Mouse (Mus musculus) embryo, embryonic 10 days (tissue): Measurements from ENCODE around the gene Tbc1d10b.
"Not testable (repeated sequence)": the region's sequence is repeated elsewhere in the genome, so short reads cannot be mapped to it uniquely, and the experiment has no call there.

ENCODE experiments used
- DNase-seq: peaks from one replicate; pipeline ENCODE4 v3.0.0-alpha.2; 2015; ENCODE audit warnings: low spot score

The Tbc1d10b gene

DNA sequence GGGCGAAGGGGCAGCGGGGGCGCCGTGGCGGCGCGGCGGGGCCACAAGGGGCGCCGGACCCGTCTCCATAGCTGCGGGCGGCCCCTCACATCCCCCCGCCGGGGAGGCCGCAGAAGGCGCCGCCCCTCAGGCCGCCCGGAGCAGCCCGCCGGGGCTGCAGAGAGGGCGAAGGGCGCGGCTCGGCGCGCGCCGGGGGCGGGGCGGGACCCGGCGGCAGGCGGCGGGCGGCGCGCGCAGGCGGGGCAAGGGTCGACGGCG, at the start of gene Tbc1d10b:
TSS of gene Tbc1d10b (minus strand) at position 174 of the 258 bp plus-strand sequence.
- DNase-seq = no peak

DNA sequence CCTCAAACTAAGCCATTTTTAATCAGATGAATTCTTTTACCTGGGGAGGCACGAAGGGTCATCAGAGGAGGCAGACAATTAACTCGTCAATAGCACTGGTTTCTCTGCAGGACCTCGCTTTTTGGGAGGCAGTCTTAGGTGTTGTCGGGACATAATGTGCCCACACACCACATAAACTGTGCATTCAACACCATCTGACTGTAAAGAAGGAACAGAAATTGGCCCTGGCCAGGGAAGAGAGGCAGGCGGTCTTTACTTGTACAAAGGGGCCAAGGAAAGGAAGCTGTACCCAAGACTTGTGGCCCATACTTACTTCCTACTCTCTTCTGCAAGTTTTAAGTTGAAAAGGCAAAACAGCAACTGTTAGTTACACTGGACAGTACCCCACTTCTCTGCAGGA, 48.2 kb upstream of the Tbc1d10b start:
- no peak for DNase-seq

DNA sequence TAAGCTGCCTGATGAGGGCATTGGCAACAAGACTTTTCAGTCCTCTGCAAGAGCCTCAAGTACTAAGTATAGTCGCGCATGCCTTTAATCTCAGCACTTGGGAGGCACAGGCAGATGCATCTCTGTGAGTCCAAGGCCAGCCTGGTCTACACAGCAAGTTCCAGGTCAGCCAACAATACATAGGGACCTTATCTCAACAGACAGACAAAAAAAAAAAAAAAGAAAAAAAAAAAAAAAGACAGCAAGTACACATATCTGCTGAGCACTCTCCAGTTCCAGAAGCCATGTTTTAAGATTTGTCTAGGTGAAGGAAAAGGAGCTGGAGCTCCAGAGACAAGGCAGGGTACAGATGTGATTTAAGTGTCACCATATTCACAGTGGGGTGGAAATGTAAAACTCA, 47.7 kb upstream of the Tbc1d10b start:
- DNase-seq = no peak

DNA sequence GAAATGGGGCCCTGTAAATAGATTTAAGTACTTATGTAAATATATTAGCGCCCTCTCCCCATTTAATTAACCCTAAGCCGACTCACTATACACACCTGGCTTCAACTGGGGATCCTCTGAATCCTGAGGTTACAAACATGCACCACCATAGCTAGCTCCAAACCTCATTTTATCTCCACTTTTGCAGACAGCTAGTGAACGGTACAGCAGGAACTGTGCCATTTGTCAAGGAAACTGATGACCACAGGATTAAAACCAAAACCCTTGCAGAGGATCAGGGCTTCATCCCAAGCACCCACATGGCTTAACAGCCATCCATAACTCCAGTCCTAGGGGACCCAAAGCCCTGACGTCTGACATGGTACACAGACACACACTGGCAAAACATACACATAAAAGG, 46.7 kb upstream of the Tbc1d10b start:
- no peak for DNase-seq

DNA sequence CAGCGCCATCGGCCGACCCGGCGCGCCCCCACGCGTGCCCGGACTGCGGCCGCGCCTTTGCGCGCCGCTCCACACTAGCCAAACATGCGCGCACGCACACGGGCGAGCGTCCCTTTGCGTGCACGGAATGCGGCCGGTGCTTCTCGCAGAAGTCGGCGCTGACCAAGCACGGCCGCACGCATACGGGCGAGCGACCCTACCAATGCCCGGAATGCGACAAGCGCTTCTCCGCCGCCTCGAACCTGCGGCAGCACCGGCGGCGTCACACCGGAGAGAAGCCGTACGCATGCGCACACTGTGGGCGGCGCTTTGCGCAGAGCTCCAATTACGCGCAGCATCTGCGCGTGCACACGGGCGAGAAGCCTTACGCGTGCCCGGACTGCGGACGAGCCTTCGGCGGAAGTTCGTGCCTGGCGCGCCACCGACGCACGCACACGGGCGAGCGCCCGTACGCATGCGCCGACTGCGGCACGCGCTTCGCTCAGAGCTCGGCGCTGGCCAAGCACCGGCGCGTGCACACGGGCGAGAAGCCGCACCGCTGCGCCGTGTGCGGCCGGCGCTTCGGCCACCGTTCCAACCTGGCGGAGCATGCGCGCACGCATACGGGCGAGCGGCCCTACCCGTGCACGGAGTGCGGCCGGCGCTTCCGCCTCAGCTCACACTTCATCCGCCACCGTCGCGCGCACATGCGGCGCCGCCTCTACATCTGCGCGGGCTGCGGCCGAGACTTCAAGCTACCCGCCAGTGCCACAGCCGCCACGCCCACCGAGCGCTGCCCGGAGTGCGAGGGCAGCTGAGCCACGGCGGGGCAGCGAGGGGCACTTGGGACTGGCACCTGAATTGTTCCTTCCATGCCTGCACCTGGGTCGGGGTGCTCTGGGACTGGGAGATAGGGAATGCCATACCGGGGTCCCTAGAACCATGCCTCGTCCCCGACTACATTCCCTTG, 45.8 kb upstream of the Tbc1d10b start:
- peak; percentile 99 for DNase-seq

DNA sequence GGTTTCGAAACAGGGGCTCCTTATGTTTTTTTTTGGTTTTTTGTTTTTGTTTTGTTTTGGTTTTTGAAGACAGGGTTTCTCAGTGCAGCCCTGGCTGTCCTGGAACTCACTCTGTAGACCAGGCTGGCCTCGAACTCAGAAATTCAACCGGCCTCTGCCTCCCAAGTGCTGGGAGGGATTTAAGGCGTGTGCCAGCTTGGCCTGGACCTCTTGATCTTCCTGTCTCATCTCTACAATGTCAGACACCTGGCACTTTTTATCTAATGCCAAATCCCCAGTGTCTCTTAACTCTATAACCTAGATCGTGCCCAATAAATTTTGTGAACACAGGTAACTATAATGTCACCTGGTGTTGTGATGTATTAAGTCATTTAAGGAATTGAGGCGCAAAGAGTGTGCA, 45.1 kb upstream of the Tbc1d10b start:
- DNase-seq = no peak

DNA sequence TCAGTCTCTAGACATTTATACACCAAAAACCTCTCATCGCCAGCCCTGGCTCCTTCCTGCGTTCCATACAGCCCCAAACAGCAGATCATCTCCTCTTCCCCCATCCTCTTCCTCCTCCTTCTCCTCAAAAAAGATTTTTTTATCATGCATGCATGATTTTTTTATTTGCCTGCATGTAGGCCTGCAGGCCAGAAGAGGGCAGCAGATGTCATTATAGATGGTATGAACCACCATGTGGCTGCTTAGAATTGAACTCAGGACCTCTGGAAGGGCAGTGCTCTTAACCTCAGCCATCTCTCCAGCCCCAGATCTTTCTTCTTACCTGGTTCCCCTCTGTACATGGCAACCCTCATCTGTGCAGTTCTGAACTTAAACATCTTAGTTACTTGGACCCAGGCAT, 44.1 kb upstream of the Tbc1d10b start:
- peak; percentile 52 for DNase-seq

DNA sequence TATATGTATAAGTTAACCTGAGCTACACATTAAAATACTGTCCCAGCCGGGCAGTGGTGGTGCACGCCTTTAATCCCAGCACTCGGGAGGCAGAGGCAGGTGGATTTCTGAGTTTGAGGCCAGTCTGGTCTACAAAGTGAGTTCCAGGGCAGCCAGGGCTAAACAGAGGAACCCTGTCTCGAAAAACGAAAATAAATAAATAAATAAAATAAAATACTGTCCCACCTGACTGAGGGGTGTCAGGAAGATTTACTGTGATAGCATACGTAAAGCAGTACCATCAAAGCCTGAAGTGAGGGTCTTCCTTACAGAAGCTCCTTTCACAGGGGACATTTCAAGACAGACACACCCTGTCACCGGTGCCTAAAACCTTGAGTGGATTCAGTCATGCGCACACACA, 42.2 kb upstream of the Tbc1d10b start:
- DNase-seq = not testable (repeated sequence)

DNA sequence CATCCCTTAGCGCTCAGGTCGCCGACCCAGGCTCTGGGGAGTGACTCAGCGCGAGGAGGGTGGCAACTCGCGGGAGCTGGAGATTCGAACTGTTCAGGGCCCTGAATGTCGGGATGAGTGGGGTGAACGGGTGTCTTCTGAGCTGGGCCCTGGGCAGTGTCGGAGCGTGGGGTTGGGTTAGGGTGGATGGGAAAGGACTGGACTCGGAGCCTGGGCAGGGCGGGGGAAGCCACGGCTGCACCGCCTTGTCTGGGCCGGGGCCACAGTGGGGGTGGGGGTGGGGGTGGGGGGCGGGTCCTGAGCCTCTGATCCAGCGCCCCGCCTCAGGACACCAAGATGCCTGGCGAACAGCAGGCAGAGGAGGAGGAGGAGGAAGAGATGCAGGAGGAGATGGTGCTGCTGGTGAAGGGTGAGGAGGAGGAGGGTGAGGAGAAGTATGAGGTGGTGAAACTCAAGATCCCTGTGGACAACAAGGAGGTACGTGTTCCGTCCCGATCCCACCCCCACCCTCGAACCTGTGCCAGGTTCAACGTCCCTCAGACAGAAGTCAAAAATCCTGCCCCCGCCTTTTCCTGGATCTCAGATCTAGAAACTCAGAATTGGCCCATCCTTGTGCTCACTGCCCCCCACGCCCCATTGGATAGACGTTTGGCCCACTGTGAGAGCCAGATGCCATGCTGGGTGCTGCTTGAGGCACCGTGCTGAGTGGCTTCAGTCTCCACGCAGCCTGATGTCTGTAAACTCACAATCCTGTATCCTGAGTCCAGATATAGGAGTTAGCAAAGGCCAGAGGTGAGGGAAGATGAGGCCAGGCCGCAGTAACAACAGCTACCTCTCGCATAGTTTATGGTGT, 36.6 kb upstream of the Tbc1d10b start:
- no peak for DNase-seq

DNA sequence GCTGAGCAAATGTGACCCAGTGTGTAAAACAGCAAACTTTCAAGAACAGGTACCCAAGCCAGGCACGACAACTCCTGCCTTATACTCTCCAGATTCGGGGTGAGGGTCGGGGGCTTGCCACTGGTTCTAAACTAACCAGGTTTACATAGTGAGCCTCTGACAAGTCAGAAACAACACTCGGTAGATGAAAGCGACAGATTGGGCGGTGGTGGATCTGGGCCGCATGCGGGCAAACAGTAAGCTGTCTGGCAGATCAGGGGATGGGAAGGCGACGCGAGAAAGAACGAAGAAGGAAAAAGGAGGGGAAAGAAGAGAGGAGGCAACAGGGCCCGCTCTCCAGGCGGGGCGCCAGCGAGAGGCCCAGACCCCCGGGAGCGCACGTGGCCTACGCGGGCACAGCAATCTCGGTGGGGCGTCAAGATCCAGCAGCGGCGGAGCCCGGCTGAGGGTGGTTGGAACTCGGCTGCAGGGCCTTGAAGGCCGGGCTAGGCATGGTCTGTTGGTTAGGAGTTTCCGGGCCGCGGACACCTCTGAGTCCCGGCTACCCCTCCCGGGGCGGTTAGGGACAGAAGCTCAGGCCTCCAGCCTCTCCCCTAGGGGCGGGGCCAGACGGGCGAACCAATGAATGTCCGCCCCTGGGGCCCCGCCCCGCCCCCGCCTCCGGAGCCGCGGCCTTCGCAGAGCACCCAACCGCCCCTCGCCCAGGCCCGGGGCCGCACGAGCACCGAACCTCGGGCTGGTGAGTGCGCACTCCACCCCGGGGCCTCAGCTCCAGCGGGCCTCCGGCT, 35.8 kb upstream of the Tbc1d10b start, which contains the start of gene Zfp771:
TSS of gene Zfp771 (plus strand) at position 405 of the 788 bp plus-strand sequence.
- peak; percentile 94 for DNase-seq

DNA sequence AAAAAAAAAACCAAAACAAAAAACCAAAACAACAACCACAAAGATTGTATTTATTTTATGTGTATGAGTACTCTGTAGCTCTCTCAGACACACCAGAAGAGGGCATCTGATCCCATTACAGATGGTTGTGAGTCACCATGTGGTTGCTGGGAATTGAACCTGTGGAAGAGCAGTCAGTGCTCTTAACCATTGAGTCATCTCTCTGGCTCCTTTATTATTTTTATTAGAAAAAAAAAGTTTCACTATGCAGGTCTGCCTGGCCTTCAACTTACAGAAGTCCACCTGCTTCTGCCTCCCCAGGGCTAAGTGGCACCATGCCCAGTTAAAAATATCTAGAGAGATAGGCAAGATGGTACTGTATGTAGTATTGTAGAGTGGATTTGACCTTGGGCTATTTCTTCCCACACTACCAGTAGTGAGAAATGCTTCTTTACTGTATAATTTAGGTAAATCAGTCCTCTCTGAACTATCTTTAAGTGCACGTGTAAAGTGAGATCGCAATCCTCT, 35.1 kb upstream of the Tbc1d10b start:
- DNase-seq = no peak

DNA sequence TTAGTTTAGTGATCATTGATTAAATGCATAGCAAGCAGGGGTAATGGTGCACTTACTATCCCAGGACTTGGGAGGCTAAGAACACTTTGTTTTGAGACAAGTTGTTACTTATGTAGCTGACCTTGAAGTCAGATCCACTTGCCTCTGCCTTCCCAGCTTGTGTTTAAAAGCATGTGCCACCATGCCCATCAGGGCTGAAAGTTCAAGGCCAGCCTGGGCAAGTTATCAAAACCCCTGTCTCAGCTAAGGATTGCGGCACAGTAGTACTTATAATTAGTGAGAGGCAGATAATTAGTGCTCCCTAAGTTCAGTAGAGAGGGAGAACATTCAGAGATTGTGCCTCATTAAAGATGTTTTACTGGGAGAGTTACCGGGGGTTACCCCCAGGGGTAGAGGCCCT, 26.5 kb upstream of the Tbc1d10b start:
- DNase-seq = no peak

DNA sequence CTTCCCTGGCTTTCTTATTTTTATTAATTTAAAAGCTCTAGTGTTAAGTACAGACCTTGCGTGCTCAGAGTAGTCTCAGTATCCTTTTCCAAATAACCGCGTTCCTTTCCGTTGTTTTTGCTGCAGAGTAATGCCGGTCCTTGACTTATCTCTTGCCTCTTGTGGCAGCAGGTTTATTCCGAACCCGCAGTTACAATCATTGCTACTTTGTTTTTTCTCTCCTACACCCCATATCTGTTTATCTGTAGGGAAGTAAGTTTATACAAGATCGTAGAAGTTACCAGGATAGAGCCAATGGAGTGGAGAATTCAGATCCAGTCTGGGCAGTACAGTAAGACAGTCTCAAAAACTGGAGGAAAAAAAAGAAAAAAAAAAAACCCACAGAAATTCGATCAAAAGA, 25.5 kb upstream of the Tbc1d10b start:
- no peak for DNase-seq

DNA sequence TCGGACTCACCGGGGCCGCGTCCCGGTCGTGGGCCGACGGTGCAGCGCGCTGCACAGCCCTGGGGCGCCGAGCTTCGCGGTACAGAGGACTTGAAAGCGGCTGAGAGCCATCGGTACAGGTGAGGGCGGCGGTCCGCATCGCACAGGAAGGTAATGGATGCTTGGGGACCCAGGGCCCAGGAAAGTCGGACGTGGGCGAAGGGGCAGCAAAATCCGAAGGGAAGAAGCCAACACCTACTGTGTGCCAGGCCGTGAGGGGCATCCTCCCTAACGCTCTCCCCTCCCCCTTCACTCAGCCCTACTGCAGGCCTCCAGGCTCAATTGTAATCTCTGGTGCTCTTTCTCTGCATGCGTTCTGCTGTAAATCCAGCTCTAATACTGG, 25.1 kb upstream of the Tbc1d10b start:
- DNase-seq = peak; percentile 69

DNA sequence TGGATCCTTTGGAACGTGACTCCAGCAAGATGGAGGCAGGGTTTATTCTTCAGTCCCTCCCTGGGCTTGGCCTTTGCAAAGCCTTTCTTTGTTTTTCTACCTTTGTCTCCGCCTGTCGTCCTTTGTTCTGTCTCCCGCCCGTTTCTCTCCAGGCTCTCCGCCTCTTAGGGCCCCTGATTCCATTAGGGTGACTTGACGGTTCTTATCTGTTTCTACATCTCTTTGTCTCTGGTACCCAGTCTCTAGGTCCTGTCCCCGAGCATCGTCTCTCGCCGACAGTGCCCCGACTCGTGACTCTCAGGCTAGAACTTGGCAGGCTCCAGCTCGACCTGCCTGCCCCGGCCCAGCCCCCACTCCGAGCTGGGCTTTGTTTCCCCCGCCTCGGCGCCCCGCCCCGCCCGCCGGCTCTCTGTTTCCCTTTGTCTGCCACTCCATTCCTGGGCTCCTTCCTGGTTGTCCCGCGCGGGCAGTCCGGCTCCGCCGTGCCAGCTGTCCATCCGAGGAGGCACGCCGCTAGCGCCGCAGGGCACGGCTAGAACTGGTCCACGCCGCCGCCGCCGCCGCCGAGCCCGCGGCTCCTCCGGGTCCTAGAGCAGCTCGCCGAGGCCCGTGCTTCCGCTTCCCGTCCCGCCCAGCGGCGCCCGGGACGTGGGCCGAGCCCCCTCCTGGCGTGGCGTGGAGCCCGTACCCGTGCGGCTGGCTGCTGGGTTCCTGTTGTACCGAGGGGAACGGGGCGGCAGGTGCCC, 24.5 kb upstream of the Tbc1d10b start, which contains the start of the genes Zfp553 and Sept1:
TSS of gene Zfp553 (plus strand) at position 440 of the 746 bp plus-strand sequence.
TSS of gene Sept1 (minus strand) at position 509 of the 746 bp plus-strand sequence.
- peak; percentile 89 for DNase-seq

DNA sequence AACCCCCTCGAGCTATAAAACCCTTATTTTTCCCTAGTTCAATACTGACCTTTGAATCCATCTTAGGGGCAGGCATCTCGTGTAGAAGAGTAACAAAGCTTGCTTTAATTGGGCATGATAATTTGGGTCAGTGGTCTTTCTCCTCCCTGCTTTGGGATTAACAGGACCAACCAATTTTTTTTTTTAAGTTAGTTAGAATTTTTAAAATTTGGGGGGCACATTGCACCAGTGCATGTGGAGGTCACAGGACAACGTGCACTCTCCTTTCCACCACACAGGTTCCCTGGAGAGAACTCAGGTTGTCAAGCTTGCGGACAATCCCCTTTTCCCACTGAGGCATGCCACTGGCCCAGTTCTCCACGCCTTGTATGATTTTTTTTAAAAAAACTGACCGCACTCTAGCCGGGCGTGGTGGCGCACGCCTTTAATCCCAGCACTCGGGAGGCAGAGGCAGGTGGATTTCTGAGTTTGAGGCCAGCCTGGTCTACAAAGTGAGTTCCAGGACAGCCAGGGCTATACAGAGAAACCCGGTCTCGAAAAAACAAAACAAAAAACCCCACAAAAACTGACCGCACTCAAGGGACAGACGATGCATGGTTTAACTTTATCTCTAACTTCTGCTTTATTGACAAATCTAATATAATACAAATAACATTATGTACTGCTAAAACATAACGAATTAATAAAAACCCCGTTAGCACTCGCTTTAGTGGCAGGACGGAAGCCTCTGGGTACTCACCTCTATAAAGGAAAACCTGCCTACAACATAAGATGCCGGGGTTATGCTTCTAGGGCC, 23.8 kb upstream of the Tbc1d10b start:
- DNase-seq = no peak

DNA sequence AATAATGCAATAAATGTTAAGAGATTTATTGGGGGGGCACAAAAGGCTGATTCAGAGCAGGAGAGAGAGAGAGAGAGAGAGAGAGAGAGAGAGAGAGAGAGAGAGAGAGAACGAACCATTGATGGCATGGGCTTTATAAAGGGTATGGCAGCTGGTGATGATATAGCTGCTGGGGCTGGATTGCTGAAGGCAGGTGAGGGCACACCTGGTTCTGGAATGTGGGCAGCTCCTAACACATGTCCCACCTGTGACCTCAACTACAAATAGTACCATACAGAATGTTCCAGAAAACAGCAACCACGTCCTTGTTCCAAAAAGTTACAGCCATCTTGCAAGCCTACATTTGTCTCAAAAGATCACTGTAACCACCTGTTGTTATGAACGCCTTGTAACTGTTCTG, 23.1 kb upstream of the Tbc1d10b start:
- DNase-seq = no peak

DNA sequence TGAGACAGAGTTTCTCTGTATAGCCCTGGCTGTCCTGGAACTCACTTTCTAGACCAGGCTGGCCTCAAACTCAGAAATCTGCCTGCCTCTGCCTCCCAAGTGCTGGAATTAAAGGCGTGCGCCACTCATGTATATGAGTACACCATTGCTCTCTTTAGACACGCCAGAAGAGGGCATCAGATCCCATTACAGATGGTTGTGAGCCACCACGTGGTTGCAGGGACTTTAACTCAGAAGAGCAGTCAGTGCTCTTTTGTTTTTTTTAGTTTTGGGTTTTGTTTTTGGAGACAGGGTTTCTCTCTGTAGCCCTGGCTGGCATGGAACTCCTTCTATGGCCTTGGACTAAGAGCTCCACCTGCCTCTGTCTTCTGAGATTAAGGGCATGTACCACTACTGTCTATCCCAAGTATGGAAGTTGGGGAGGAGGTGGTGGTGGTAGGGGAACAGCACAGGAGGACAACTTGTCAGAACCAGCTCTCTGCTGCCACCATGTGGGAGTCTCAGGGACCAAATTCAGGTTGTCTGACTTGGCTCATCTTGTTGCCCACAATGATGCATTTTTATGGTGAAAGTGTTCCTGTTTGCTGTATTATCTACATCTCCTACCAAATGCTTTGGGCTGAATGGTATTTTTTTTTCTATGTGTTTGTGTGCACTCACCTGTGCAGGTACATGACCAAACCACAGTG, 20.5 kb upstream of the Tbc1d10b start:
- peak; percentile 85 for DNase-seq

DNA sequence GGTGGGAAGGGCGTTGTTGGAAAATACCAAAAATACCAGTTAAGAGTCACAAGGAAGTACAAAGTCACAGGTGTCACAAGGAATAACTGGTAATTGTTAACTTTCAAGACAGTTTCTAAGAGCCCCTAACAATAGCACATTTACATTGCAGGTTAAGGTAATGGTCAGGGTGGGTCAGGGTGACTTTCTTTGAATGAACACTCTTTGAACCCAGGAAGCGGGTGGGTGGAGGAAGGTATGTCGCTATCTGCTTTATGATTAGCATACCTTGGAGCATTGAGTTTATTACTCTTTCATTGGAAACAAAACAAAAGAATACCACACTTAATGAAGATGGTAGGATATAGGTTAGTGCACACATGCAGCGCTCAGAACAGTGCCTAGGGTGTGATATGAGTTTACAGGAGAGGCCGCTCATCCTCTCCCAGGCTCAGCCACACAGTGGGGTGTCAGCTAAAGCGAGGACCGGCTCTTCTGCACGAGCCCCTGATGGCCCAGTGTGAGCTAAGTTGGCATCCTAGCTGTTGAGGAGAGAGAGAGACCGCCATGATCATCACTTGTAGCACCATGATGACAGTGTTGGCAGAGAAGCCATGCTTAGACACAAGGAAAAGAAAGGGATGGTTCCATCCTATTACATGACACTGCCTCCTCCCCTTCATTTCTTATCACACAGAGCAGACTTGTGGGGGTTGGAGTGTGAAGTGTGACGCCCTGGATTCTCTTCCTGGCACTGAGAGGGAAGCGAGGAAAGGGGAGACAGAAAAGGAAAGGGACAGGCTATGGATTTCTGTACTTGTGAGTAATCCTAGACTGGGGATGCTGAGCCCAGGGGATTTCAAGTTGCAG, 17.1 kb upstream of the Tbc1d10b start:
- DNase-seq = no peak
